Mouse (Mus musculus): ENCODE results near the gene Anapc7. TPM values are rescaled to one million over a fixed set of nuclear protein-coding genes. Genes with fewer than 3 reads are reported as not detected.
"Not testable (repeated sequence)": the region's sequence is repeated elsewhere in the genome, so short reads cannot be mapped to it uniquely, and the experiment has no call there.

Anapc7 gene
- total RNA-seq, 2 experiments from 2014 or later, result 27.3 to 28.1 TPM

GRCm38 (mm10) chr5:122482733-122483391 lies 61.4 kb downstream of the Anapc7 start:
- no peak for DNase-seq (ENCODE audit: low spot score)
- intact Hi-C loops (cut with DNase I), result no loop called here

- intact Hi-C loops (cut with DNase I); DNase-seq (ENCODE audit: low spot score): not testable (repeated sequence)
Measured at GRCm38 (mm10) chr5:122486243-122486642, 64.8 kb downstream of the Anapc7 start.

- intact Hi-C loops (cut with DNase I), result no loop called here
- DNase-seq (ENCODE audit: low spot score), result no peak
Measured at GRCm38 (mm10) chr5:122487825-122488224, 66.3 kb downstream of the Anapc7 start.

GRCm38 (mm10) chr5:122490148-122490547 lies 68.7 kb downstream of the Anapc7 start:
- DNase-seq (ENCODE audit: low spot score), result no peak
- intact Hi-C loops (cut with DNase I), result no loop called here

- no peak for DNase-seq (ENCODE audit: low spot score)
- intact Hi-C loops (cut with DNase I), result no loop called here
Measured at GRCm38 (mm10) chr5:122491385-122491784, 69.9 kb downstream of the Anapc7 start.

- intact Hi-C loops (cut with DNase I), result no loop called here
- no peak for DNase-seq (ENCODE audit: low spot score)
Measured at GRCm38 (mm10) chr5:122493035-122493434, 71.5 kb downstream of the Anapc7 start.

GRCm38 (mm10) chr5:122494449-122494848 lies 73.0 kb downstream of the Anapc7 start:
- intact Hi-C loops (cut with DNase I), result no loop called here
- no peak for DNase-seq (ENCODE audit: low spot score)

Other genes with a start within 250 kb of the Anapc7 start
- 1 to 10 TPM in 1 of 2 experiments, under 1 TPM in 1; 0.81 to 1.1 TPM for gene Hvcn1, start 214.9 kb upstream of the Anapc7 start, total RNA-seq (2021)
- 1 to 10 TPM; 3.5 to 4.7 TPM for gene Tctn1, start 157.2 kb upstream of the Anapc7 start, total RNA-seq (2021)
- gene Pptc7, start 137.3 kb upstream of the Anapc7 start, total RNA-seq (2021), result 10 to 100 TPM; 91.3 to 93.5 TPM
- gene Rad9b, start 67.5 kb upstream of the Anapc7 start, total RNA-seq (2021), result 1 to 10 TPM in 1 of 2 experiments, under 1 TPM in 1; 0.36 to 1.6 TPM
- 10 to 100 TPM; 82.6 to 89.5 TPM for gene Vps29, start 67.3 kb upstream of the Anapc7 start, total RNA-seq (2021)
- gene Gpn3, start 49.8 kb upstream of the Anapc7 start, total RNA-seq (2021), result 10 to 100 TPM; 22.9 to 26.6 TPM
- 10 to 100 TPM; 11.3 to 15.6 TPM for gene Fam216a, start 49.3 kb upstream of the Anapc7 start, total RNA-seq (2021)
- gene Arpc3, start 29.8 kb upstream of the Anapc7 start, total RNA-seq (2021), result 10 to 100 TPM; 93.0 to 94.1 TPM
- gene Atp2a2, start 80.5 kb downstream of the Anapc7 start, total RNA-seq (2021), result over 10,000 TPM; 10,772 to 12,207 TPM
- gene Ift81, start 192.8 kb downstream of the Anapc7 start, total RNA-seq (2021), result 10 to 100 TPM; 67.4 to 68.3 TPM
- 1 to 10 TPM; 3.2 to 3.9 TPM for gene P2rx7, start 222.2 kb downstream of the Anapc7 start, total RNA-seq (2021)

Data from heart, postnatal 25 days (tissue).